Mouse (Mus musculus) MEL (cell line): ENCODE results near the gene Myrfl. TPM values are rescaled to one million over a fixed set of nuclear protein-coding genes. Genes with fewer than 3 reads are reported as not detected.

Source experiments
- DNase-seq: peaks from one replicate; pipeline ENCODE4 v3.0.0; 2011; ENCODE audit warnings: low read depth, low spot score
- H3K27ac ChIP-seq: 2 replicates; pipeline ENCODE4 v1.5.1; 2012; ENCODE audit warnings: low read depth, mild to moderate bottlenecking, control low read depth, low read length, moderate library complexity; ENCODE audit not compliant: control insufficient read depth
- H3K27me3 ChIP-seq, 2 experiments: fragments of 150-350 bp in 1 of 2; sonication (generic) in 1 of 2; 2 replicates each; pipeline ENCODE4 v1.6.1; 2012; ENCODE audit warnings: low read length in 2 of 2, mild to moderate bottlenecking in 2 of 2, improper control_type of control experiment in 1 of 2, moderate library complexity in 1 of 2; ENCODE audit not compliant: insufficient read depth in 2 of 2, control insufficient read depth in 1 of 2
- H3K36me3 ChIP-seq, 2 experiments: 2 replicates each; pipeline ENCODE4 v1.6.1; 2012 to 2014; ENCODE audit warnings: low read length in 2 of 2, improper control_type of control experiment in 1 of 2, inconsistent platforms in 1 of 2, mild to moderate bottlenecking in 1 of 2; ENCODE audit not compliant: insufficient read depth in 2 of 2, control insufficient read depth in 1 of 2
- H3K4me1 ChIP-seq, 2 experiments: fragments of 150-350 bp in 1 of 2; sonication (generic) in 1 of 2; 2 replicates each; pipeline ENCODE4 v1.6.1; 2012; ENCODE audit warnings: low read length in 2 of 2, improper control_type of control experiment in 1 of 2, mild to moderate bottlenecking in 1 of 2; ENCODE audit not compliant: insufficient read depth in 2 of 2, control insufficient read depth in 1 of 2
- H3K4me3 ChIP-seq, 2 experiments: fragments of 150-350 bp in 1 of 2; sonication (generic) in 1 of 2; 2 replicates each; pipeline ENCODE4 v1.5.1; 2012; ENCODE audit warnings: low read depth in 2 of 2, low read length in 2 of 2, mild to moderate bottlenecking in 2 of 2, moderate library complexity in 2 of 2, control low read depth in 1 of 2, improper control_type of control experiment in 1 of 2; ENCODE audit not compliant: control insufficient read depth in 1 of 2, insufficient read depth in 1 of 2
- H3K79me2 ChIP-seq: 2 replicates; pipeline ENCODE4 v1.6.1; 2012; ENCODE audit warnings: mild to moderate bottlenecking, low read length, moderate library complexity; ENCODE audit not compliant: control insufficient read depth, poor library complexity, insufficient read depth
- H3K9ac ChIP-seq: 2 replicates; pipeline ENCODE4 v1.6.1; 2012; ENCODE audit warnings: low read depth, mild to moderate bottlenecking, control low read depth, low read length, moderate library complexity; ENCODE audit not compliant: control insufficient read depth, poor library complexity, severe bottlenecking
- H3K9me3 ChIP-seq: fragments of 150-350 bp; sonication (generic); replicated peaks from 2 replicates; pipeline ENCODE4 v1.6.1; 2012; ENCODE audit warnings: mild to moderate bottlenecking, low read length, improper control_type of control experiment, moderate library complexity; ENCODE audit not compliant: insufficient read depth
- BHLHE40 ChIP-seq: IDR thresholded peaks from 2 replicates; pipeline ENCODE4 v1.6.1; 2012; ENCODE audit warnings: low read depth, mild to moderate bottlenecking, inconsistent platforms, low read length, improper control_type of control experiment, borderline replicate concordance
- CHD2 ChIP-seq: IDR thresholded peaks from 2 replicates; pipeline ENCODE4 v1.6.1; 2011; ENCODE audit warnings: low read length, improper control_type of control experiment
- CTCF ChIP-seq, 3 experiments: IDR thresholded peaks in 2 of 3; conservative IDR thresholded peaks in 1 of 3; 2 replicates each; pipeline ENCODE4 v1.5.1; 2011 to 2012; ENCODE audit warnings: low read length in 3 of 3, low read depth in 2 of 3, mild to moderate bottlenecking in 2 of 3, improper control_type of control experiment in 1 of 3, inconsistent platforms in 1 of 3, mixed read lengths in 1 of 3, moderate library complexity in 1 of 3; ENCODE audit not compliant: control insufficient read depth in 1 of 3, insufficient read depth in 1 of 3, poor library complexity in 1 of 3, severe bottlenecking in 1 of 3
- ELF1 ChIP-seq: IDR thresholded peaks from 2 replicates; pipeline ENCODE4 v1.6.1; 2014; ENCODE audit warnings: low read depth, mild to moderate bottlenecking, inconsistent platforms, low read length, improper control_type of control experiment, moderate library complexity
- EP300 ChIP-seq, 2 experiments: IDR thresholded peaks; 2 replicates each; pipeline ENCODE4 v1.6.1; 2011; ENCODE audit warnings: improper control_type of control experiment in 2 of 2, low read length in 2 of 2, low read depth in 1 of 2, mild to moderate bottlenecking in 1 of 2
- ETS1 ChIP-seq: IDR thresholded peaks from 2 replicates; pipeline ENCODE4 v1.6.1; 2012; ENCODE audit warnings: low read depth, mild to moderate bottlenecking, inconsistent platforms, low read length, improper control_type of control experiment, moderate library complexity
- GABPA ChIP-seq: IDR thresholded peaks from 2 replicates; pipeline ENCODE4 v1.6.1; 2012; ENCODE audit warnings: low read depth, mild to moderate bottlenecking, inconsistent platforms, low read length, improper control_type of control experiment, moderate library complexity
- GATA1 ChIP-seq: IDR thresholded peaks from 2 replicates; pipeline ENCODE4 v1.6.1; 2011; ENCODE audit warnings: low read depth, low read length, improper control_type of control experiment
- JUND ChIP-seq: IDR thresholded peaks from 2 replicates; pipeline ENCODE4 v1.6.1; 2011; ENCODE audit warnings: low read depth, mild to moderate bottlenecking, improper control_type of control experiment, low read length
- KAT2A ChIP-seq: conservative IDR thresholded peaks from 2 replicates; pipeline ENCODE4 v1.6.1; 2012; ENCODE audit warnings: low read depth, low read length, improper control_type of control experiment, inconsistent platforms
- MAFK ChIP-seq: IDR thresholded peaks from 2 replicates; pipeline ENCODE4 v1.6.1; 2011; ENCODE audit warnings: low read depth, mild to moderate bottlenecking, low read length, improper control_type of control experiment, borderline replicate concordance
- MAX ChIP-seq: IDR thresholded peaks from 2 replicates; pipeline ENCODE4 v1.6.1; 2011; ENCODE audit warnings: low read length, improper control_type of control experiment
- MXI1 ChIP-seq: IDR thresholded peaks from 2 replicates; pipeline ENCODE4 v1.6.1; 2011; ENCODE audit warnings: mild to moderate bottlenecking, low read depth, low read length, improper control_type of control experiment
- MYB ChIP-seq: IDR thresholded peaks from 2 replicates; pipeline ENCODE4 v1.6.1; 2011; ENCODE audit warnings: mild to moderate bottlenecking, low read depth, low read length, improper control_type of control experiment
- NELFE ChIP-seq: IDR thresholded peaks from 2 replicates; pipeline ENCODE4 v1.6.1; 2011; ENCODE audit warnings: low read depth, low read length, improper control_type of control experiment
- POLR2A ChIP-seq, 2 experiments: IDR thresholded peaks; 2 replicates each; pipeline ENCODE4 v1.6.1; 2011 to 2012; ENCODE audit warnings: low read length in 2 of 2, mild to moderate bottlenecking in 2 of 2, control low read depth in 1 of 2, improper control_type of control experiment in 1 of 2, low read depth in 1 of 2, moderate library complexity in 1 of 2; ENCODE audit not compliant: control insufficient read depth in 1 of 2, insufficient read depth in 1 of 2, poor library complexity in 1 of 2
- POLR2AphosphoS5 ChIP-seq: IDR thresholded peaks from 2 replicates; pipeline ENCODE4 v1.6.1; 2012; ENCODE audit warnings: low read depth, borderline replicate concordance, mild to moderate bottlenecking, inconsistent platforms, low read length, moderate library complexity, mixed read lengths
- RAD21 ChIP-seq: IDR thresholded peaks from 2 replicates; pipeline ENCODE4 v1.6.1; 2011; ENCODE audit warnings: mild to moderate bottlenecking, low read depth, low read length, improper control_type of control experiment
- SIN3A ChIP-seq: IDR thresholded peaks from 2 replicates; pipeline ENCODE4 v1.6.1; 2012; ENCODE audit warnings: low read length, improper control_type of control experiment, inconsistent platforms
- TBP ChIP-seq: IDR thresholded peaks from 2 replicates; pipeline ENCODE4 v1.8.0; 2011; ENCODE audit warnings: low read depth, low read length, improper control_type of control experiment
- UBTF ChIP-seq: IDR thresholded peaks from 2 replicates; pipeline ENCODE4 v1.6.1; 2012; ENCODE audit warnings: low read depth, mild to moderate bottlenecking, inconsistent platforms, low read length, improper control_type of control experiment, moderate library complexity, borderline replicate concordance; ENCODE audit not compliant: insufficient read depth
- USF1 ChIP-seq: IDR thresholded peaks from 2 replicates; pipeline ENCODE4 v1.6.1; 2014; ENCODE audit warnings: low read depth, mild to moderate bottlenecking, inconsistent platforms, low read length, improper control_type of control experiment, moderate library complexity
- ZC3H11A ChIP-seq: IDR thresholded peaks from 2 replicates; pipeline ENCODE4 v1.6.1; 2012; ENCODE audit warnings: low read depth, mild to moderate bottlenecking, inconsistent platforms, low read length, improper control_type of control experiment
- ZMIZ1 ChIP-seq: IDR thresholded peaks from 2 replicates; pipeline ENCODE4 v1.6.1; 2012; ENCODE audit warnings: low read depth, mild to moderate bottlenecking, inconsistent platforms, low read length, improper control_type of control experiment, moderate library complexity
- ZNF384 ChIP-seq: IDR thresholded peaks from 2 replicates; pipeline ENCODE4 v1.6.1; 2012; ENCODE audit warnings: low read depth, mild to moderate bottlenecking, inconsistent platforms, low read length, improper control_type of control experiment
- polyA plus RNA-seq, 2 experiments: library from polyadenylated mRNA; stranded (reverse) in 1 of 2; unstranded in 1 of 2; fragments of >175 nt in 1 of 2; fragments of >200 nt in 1 of 2; gene quantifications; 2 replicates each; pipeline versions ENCODE4 v1.2.1 to v1.2.4; 2012; ENCODE audit warnings: low replicate concordance in 2 of 2, low read depth in 1 of 2; ENCODE audit not compliant: insufficient read length in 2 of 2, insufficient read depth in 1 of 2, missing spikeins in 1 of 2
- total RNA-seq: library from RNA; depleted of rRNA; stranded (reverse); fragments of 300-350 nt; gene quantifications from 2 replicates; pipeline ENCODE4 v1.2.3, GENCODE M21; 2012

The Myrfl gene
- total and polyA plus RNA-seq, 3 experiments = 0.03 TPM; not detected in 2

DNA sequence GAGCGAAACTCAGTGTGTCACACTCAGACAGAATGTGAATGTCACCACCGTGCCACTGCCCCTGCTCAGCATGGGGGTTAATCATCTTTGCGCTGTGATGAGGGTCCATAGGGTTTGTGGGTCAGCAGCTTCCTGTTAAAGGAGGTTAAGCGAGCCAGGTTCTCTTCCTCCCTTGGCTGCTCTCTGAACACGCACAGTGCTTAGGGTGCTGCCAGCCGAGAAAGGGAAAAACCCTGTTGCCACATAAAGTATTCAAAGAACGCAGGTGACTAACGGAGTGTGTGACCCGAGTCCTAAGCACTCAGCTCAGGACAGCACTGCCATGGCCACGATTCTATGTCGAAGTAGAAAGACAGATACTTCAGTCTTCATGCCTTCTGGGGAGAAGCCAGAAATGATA, 69.4 kb downstream of the Myrfl start:
- Histone ChIP-seq H3K27ac (no peak overlapping the region), H3K9ac (no peak overlapping the region), H3K79me2 (no peaks in the 10 kb centered on the region), H3K27me3 (no peaks in the 10 kb centered on the region), H3K4me1 (no peaks in the 10 kb centered on the region), H3K36me3 (no peaks in the 10 kb centered on the region), H3K9me3 (no peaks in the 10 kb centered on the region), H3K4me3 (no peak overlapping the region)
- no peak for DNase-seq
- TF ChIP-seq ELF1 (no peak), USF1 (no peak), GABPA (no peak), JUND (no peak), MAX (no peak), RAD21 (no peak), GATA1 (no peak), TBP (no peak), POLR2AphosphoS5 (no peak), ZNF384 (no peak), SIN3A (no peak), BHLHE40 (no peak), MYB (no peak), EP300 (IDR thresholded peaks at IDR 0.05; ENCODE audit: low read depth in 1 of 2, low read length in 2 of 2) (no peak)

DNA sequence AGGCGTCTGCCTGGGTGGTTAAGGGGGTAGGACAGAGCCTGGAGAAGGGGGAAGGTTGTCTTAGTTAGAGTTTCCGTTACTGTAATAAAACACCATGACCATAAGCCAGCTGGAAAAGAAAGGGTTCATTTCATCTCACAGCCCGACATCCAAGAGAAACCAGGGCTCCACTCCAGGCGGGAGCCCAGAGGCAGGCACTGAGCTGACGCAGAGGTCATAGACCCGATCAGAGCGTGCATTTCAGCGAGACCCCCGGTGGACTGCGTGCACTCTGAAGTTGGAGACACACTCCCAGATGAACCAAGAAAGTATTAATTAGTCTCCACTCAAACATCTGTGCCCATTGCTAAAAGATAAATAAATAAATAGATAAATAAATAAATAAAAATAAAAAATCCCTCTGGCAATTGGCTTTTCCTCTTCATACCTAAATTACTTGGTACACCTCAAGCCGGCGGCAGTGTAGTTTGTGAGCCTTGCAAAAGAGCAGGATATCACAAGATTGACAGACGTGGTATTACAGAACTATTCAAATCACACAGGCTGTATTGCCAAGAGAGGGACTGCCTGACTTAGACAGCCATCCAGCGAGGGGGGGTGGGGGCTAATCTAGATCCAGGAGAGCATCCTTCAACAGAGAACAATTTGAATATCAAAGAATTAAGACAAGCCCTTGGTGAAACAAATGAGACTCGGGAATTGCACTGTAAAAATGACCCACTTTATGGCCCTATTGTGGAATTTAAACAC, 81.2 kb downstream of the Myrfl start:
- Histone ChIP-seq H3K9ac (no peak overlapping the region), H3K4me1 (no peaks in the 10 kb centered on the region), H3K4me3 (no peak overlapping the region), H3K79me2 (no peaks in the 10 kb centered on the region), H3K9me3 (no peaks in the 10 kb centered on the region), H3K36me3 (no peaks in the 10 kb centered on the region), H3K27ac (no peak overlapping the region), H3K27me3 (no peaks in the 10 kb centered on the region)
- DNase-seq = no peak
- no peak for TF ChIP-seq POLR2A (IDR thresholded peaks at IDR 0.05; ENCODE audit: control insufficient read depth in 1 of 2, insufficient read depth in 1 of 2, low read depth in 1 of 2, low read length in 2 of 2, poor library complexity in 1 of 2)
- no peak for TF ChIP-seq CHD2
- TF ChIP-seq CTCF (IDR thresholded peaks at IDR 0.05 in 2 of 3, conservative IDR thresholded peaks at IDR 0.05 in 1 of 3; ENCODE audit: control insufficient read depth in 1 of 3, insufficient read depth in 1 of 3, low read depth in 2 of 3, low read length in 3 of 3, poor library complexity in 1 of 3, severe bottlenecking in 1 of 3) = no peak
- no peak for TF ChIP-seq KAT2A
- TF ChIP-seq RAD21 = no peak
- TF ChIP-seq NELFE = no peak
- TF ChIP-seq ETS1 = no peak
- TF ChIP-seq ZMIZ1 = no peak
- TF ChIP-seq BHLHE40 = no peak
- TF ChIP-seq ZC3H11A = no peak
- no peak for TF ChIP-seq ZNF384
- TF ChIP-seq UBTF = no peak
- TF ChIP-seq MXI1 = no peak
- TF ChIP-seq MYB = no peak
- no peak for TF ChIP-seq MAFK
